11 mouse cellular contexts compared by ENCODE assay signal in the genomic region with DNA sequence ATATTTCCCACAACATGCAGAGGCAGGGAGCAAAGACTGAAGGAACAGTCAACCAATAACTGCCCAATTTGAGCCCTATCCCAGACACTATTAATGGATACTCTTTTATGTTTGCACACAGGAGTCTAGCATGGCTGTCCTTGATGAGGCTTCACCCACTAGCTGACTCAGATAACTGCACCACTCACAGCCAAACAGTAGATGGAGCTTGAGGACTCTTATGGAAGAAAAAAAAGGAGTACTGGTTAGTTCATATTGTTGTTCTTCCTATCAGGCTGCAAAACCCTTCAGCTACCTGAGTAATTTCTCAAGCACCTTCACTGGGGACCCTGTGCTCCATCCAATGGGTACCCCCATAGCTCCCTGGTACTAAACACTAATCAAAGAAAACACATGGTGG.
DNase-seq lines count a peak whose midpoint lies in the region; ATAC-seq and TF ChIP-seq lines count a peak whose summit lies in the region.
"Had no signal": no experiment of that assay in that cellular context is flagged by ENCODE, and none has a peak within 500 bp of the region (broad histone marks: within the 10 kb centered on the region; RNA-seq: fewer than 3 reads in every experiment).

No protein-coding gene starts in this region.

- H3K4me3 ChIP-seq in forebrain, embryonic 14.5 days (ENCODE audit: low read depth, low read length) = no peak overlapping the region
- no peak overlapping the region for H3K4me3 ChIP-seq in forebrain, embryonic 10.5 days
- H3K4me3 ChIP-seq in left cerebral cortex, adult 2 months = no peak overlapping the region
- H3K4me3 ChIP-seq: embryonic facial prominence, embryonic 12.5 days; hindbrain, embryonic 10.5 days had no signal

- peak; percentile 24 for DNase-seq in forebrain, embryonic 14.5 days (ENCODE audit: low spot score)
- no peak for DNase-seq in forebrain, embryonic 10.5 days (ENCODE audit: extremely low spot score, low spot score)
- DNase-seq in left cerebral cortex, adult 2 months (ENCODE audit: extremely low spot score in 1 of 2, low spot score in 2 of 2) = peak; percentile 10 to 15
- DNase-seq in left cerebral cortex, postnatal 4 days = no peak
- DNase-seq in NIH3T3 (ENCODE audit: low read depth) = peak; percentile 2
- DNase-seq in left cerebral cortex, adult 8-10 months (ENCODE audit: low spot score in 2 of 2) = peak; percentile 5 to 8
- DNase-seq in thymus, postnatal 4 days = no peak
- DNase-seq in urinary bladder, postnatal 4 days (ENCODE audit: low spot score in 2 of 2) = no peak
- DNase-seq: thymus, postnatal 14 days had no signal

- no peaks in the 10 kb centered on the region for H3K36me3 ChIP-seq in forebrain, embryonic 14.5 days (ENCODE audit: control insufficient read depth, insufficient read depth, low read length)
- no peaks in the 10 kb centered on the region for H3K36me3 ChIP-seq in forebrain, embryonic 10.5 days (replicated peaks)
- H3K36me3 ChIP-seq: embryonic facial prominence, embryonic 12.5 days; hindbrain, embryonic 10.5 days had no signal

- no peak overlapping the region for H3K4me2 ChIP-seq in forebrain, embryonic 14.5 days (ENCODE audit: low read length)
- H3K4me2 ChIP-seq: embryonic facial prominence, embryonic 12.5 days had no signal

- TF ChIP-seq CTCF in left cerebral cortex, adult 2 months (IDR thresholded peaks at IDR 0.05) = peak; percentile 57

- no peaks in the 10 kb centered on the region for H3K4me1 ChIP-seq in forebrain, embryonic 14.5 days (ENCODE audit: control insufficient read depth, insufficient read depth, low read length)
- no peaks in the 10 kb centered on the region for H3K4me1 ChIP-seq in forebrain, embryonic 10.5 days
- H3K4me1 ChIP-seq: embryonic facial prominence, embryonic 12.5 days; hindbrain, embryonic 10.5 days had no signal

- intact Hi-C loops in left cerebral cortex, adult 2 months (cut with DNase I) = loop anchor here (10.0 kb wide), 2 partner anchors 360 to 1870 kb away; no protein-coding TSS in a partner anchor
- intact Hi-C loops in left cerebral cortex, postnatal 4 days (cut with DNase I) = no loop called here

- H3K27ac ChIP-seq in forebrain, embryonic 14.5 days (ENCODE audit: low read depth, low read length) = no peak overlapping the region
- H3K27ac ChIP-seq in forebrain, embryonic 10.5 days = no peak overlapping the region
- H3K27ac ChIP-seq in left cerebral cortex, adult 2 months = no peak overlapping the region
- H3K27ac ChIP-seq: embryonic facial prominence, embryonic 12.5 days; hindbrain, embryonic 10.5 days had no signal

- H3K27me3 ChIP-seq in forebrain, embryonic 14.5 days (replicated peaks; ENCODE audit: control insufficient read depth, insufficient read depth, low read length) = no peaks in the 10 kb centered on the region
- H3K27me3 ChIP-seq in forebrain, embryonic 10.5 days (ENCODE audit: poor library complexity, severe bottlenecking) = no peaks in the 10 kb centered on the region
- H3K27me3 ChIP-seq: embryonic facial prominence, embryonic 12.5 days had no signal

- no peak overlapping the region for H3K9ac ChIP-seq in forebrain, embryonic 14.5 days (ENCODE audit: low read length)
- H3K9ac ChIP-seq: embryonic facial prominence, embryonic 12.5 days had no signal

- no peak for ATAC-seq in forebrain, embryonic 14.5 days

- no peaks in the 10 kb centered on the region for H3K9me3 ChIP-seq in forebrain, embryonic 14.5 days (replicated peaks; ENCODE audit: control insufficient read depth, low read length)
- no peaks in the 10 kb centered on the region for H3K9me3 ChIP-seq in forebrain, embryonic 10.5 days
- H3K9me3 ChIP-seq: embryonic facial prominence, embryonic 12.5 days; hindbrain, embryonic 10.5 days had no signal

Comparison
In these comparisons a context has a peak if more than half of its experiments do, and no peak if none do; other contexts are left out.
1. DNase-seq: peak in forebrain, embryonic 14.5 days (single experiment), left cerebral cortex, adult 2 months (2 of 2), NIH3T3 (single experiment) and left cerebral cortex, adult 8-10 months (2 of 2); none in forebrain, embryonic 10.5 days (single experiment), left cerebral cortex, postnatal 4 days (single experiment), thymus, postnatal 4 days (single experiment) and urinary bladder, postnatal 4 days (0 of 2).